Mouse (Mus musculus) layer of hippocampus, postnatal 36 days (tissue): ENCODE measurements around the gene Fam20a. TPM values are rescaled to one million over a fixed set of nuclear protein-coding genes. Genes with fewer than 3 reads are reported as not detected.

Experiments used
- DNase-seq, 2 experiments: peaks; one replicate each; pipeline ENCODE4 v3.0.0; 2022
- total RNA-seq, 2 experiments: library from RNA; stranded (reverse); gene quantifications; 2 replicates each; pipeline ENCODE4 v1.2.3; 2021

Fam20a gene
- total RNA-seq, 2 experiments from 2014 or later = 13.7 to 14.6 TPM

DNA sequence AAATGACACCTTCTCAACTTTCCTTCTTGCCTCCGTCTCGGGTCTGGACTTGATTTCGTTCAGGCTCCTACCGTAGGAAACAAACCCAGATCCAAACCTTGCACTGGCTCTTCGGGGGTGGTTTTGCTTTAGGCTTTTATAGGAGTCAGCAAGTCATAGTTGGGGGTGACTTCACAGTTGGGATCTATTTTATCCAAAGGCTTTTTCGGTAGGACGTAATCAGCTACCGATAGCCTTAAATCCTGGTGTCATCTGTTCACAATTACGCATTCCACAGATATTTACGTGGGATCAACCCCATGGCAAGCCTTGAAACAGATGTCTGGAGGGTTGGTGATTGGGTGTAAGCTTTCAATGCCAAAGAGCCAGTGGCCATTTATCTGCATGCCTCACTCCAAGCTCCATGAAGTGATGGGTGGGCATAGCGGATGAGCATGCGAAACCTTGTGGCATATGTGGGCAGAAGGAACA is 6.7 kb downstream of the Fam20a start:
- DNase-seq = no peak

DNA sequence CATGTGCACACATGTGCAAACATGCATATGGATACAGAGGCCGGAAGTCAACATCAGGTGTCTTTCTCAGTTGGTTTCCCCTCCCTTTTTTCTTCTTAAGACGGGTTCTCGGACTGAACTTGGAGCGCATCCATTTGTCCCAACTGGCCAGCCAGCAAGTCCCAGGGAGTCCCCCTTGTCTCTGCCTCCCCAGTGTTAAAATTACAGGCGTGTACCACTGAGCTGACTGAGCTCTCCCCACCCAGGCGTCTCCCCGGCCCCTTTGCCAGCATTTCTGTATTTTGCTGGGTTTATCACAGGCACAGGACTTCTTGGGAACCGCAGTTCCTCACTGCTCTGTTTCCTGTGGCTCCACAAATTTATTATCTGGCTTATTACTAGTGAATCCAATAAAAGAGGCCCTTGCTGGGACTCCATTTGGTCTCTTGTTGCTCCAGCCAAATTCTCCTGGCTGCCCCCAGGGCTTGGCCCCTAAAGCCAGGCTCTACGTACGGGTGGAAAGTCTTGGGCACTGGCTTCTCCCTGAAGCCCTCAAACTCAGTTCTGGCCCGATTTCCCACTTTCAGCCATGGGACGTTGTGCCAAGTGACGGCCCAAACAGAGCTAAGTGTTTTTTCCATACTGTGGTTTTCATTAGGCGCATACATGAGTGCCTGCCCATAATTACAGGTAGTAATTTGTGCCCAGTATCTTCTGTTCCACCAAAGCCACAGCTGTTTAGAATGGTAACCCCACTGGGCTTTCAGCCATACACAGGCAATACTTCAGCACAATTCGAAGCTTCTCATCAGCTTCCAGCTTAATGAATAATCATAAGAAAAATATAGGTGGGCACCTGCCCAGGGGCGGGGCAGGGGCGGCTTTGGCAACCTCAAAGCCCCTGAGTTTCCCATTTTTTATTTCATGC is 7.5 kb downstream of the Fam20a start:
- no peak for DNase-seq

DNA sequence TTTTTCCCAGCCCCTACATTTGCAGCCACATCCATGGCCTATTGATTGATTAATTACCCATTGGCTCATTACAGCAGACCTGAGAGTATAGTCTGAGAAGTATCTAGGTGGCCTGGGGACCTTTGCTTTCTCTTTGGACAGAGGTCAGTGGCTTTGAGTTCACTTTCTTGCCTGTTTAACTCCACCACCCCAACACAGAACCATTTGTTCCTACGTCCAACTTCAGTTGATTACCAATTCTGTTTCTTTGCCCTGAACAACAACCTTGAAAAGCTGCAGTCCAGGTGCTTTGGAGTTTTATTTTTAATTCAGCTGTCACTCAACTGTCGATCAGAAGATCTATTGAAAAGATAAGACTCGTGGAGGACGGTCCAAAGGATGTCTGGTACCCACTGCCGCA is 12.6 kb downstream of the Fam20a start:
- no peak for DNase-seq

DNA sequence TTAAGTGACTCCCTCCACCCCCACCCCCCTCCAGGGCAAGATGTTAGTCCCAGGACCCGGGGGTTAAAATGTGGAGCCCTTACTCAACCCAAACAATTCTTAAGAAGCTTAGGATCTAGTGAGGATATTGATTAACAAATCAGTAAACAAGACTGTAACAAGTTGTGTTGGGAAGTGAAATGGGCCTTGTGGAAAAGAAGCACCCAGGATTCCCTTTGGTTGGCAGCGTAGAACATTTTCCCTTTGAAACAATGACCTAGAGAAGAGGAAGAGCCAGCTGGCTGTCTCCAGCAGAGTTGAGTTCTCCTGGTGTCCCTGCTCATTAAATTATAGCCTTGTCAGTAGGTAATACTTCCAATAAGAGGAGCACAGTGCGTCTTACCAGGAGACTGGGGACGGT is 13.3 kb downstream of the Fam20a start:
- no peak for DNase-seq

DNA sequence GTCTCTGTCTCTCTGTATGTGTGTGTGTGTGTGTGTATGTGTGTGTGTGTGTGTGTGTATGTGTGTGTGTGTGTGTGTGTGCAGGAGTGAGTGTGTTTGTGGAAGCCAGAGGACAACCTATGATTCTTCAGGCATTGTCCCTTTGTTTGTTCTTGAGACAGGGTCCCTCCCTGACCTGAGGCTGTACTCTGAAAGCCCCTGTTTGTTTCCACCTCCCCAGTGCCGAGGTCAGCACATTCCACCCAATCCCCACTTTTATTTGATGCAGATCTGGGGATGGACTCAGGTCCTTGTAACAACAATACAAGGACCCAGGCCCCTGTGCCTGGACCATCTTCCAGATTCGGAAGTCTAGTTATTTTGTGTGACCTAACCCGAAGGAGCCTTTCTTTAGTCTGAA is 14.6 kb downstream of the Fam20a start:
- no peak for DNase-seq

DNA sequence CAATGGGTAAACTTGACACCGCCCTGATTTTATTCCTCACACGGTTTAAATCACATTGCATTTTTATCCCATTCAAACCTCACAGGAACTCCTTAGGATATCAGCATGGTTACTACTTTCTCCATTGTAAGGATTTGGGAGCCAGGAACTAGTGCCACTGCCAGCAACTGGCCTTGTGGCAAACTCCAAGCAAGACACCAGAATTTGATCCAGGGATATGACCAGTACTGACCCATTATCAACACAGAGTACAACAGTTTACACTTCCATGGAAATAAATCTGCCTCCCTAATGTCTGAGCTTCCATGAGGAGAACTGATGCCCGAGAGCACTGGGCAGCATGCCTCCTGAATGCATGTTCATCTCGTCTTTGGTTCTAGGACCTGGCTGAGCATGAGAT is 15.5 kb downstream of the Fam20a start:
- no peak for DNase-seq

DNA sequence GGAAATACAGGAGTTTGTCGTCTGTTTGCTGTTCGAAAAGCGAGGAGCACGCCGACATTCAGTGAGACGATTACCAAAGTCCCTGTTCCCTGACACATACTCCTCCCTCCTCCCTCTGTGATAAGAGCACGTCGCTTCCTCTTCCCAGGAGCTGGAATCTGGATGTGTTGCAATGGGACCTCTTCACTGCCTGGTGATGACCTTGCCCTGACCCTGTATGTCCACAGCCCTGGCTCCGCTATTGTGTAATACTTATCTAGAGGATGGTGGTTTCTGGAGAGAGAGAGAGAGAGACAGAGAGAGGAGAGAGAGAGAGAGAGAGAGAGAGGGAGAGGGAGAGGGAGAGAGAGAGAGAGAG is 16.0 kb downstream of the Fam20a start:
- DNase-seq = no peak

DNA sequence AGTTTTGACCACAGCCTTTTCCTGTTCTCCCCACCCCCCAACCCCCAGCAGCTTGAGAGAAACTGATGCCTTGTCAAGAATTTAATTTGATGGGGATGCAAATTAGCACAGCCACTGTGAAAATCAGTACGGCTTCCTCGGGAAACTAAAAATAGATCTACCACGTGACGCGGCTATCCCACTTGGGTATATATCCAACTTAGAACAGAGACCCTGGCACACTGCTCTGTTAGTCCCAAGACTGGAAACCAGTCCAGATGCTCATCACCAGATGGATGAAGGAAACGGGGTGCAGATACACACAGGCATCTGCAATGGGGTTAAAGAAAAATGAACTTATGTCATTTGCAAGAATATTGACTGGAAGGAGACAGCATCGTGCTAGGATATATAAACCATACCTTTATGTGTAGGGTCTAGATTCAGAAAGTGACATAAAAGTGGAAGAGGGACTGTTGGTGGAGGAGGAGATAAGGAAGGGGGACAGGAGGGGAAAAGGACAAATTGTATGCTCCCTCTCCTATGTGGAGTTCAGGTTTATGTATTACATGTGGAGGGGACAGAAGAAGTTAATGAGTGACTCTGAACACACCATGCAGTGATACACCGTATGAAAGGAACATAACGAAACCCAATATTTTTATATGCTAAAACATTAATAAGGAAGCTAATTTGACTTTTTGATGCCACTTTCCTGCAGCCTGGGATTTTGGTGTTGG is 16.6 kb downstream of the Fam20a start:
- no peak for DNase-seq

DNA sequence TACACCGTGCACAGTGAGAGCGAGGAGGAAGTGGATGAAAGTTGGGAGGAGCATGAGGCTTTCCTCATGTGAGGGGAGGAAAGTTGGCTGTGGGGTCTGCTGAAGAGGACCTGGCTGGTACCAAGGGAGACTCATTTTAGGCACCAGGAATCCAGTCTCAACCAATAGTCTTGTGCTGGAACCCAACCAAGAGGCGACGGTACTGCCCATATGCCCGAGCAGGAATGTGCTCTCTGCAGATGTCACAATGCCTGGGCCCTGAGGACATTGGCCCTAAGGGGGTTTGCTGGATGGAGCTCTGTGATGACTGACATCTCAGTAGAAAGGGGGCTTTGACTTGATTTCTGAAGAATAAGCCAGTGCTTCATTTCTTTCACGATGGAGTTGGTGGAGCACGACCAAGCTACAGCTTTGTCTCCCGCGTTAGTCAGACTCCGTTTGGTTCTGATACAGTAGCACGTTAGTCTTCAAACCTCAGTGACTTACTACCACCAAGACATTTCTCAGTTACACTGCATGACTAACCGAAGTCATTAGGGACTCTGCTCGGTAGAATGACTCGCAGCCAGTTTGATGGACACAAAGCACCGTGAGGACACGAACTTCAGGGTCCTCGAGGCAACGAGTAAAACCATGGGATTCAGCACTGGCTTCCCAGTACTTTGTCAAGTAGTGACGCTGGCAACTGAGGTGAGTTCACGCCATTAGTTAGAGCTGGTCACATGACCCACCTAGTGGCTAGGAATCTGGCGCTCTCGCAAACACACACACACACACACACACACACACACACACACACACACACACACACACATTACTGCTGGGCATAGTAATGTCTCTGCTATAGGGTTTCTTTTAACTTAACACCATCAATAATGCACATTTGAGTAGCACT is 17.5 kb downstream of the Fam20a start:
- no peak for DNase-seq

DNA sequence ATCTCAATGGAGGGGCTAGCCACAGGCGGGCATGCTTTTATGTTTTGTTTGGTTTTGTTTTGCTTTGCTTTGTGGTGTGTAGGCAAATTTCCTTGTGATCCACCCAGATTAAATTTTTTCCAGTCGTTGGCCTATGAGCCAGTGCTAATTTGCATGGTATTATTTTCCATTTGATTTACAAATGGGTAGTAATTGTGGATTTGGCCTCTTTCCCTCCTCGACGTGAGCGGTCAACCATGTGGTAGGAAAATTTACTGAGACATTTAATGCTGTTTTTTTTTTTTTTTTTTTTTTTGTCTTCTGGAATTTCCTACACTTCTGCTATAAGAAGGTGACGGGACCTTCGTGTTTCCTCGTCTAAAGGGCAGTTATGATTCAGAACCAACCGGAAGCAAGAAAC is 18.2 kb downstream of the Fam20a start:
- no peak for DNase-seq

DNA sequence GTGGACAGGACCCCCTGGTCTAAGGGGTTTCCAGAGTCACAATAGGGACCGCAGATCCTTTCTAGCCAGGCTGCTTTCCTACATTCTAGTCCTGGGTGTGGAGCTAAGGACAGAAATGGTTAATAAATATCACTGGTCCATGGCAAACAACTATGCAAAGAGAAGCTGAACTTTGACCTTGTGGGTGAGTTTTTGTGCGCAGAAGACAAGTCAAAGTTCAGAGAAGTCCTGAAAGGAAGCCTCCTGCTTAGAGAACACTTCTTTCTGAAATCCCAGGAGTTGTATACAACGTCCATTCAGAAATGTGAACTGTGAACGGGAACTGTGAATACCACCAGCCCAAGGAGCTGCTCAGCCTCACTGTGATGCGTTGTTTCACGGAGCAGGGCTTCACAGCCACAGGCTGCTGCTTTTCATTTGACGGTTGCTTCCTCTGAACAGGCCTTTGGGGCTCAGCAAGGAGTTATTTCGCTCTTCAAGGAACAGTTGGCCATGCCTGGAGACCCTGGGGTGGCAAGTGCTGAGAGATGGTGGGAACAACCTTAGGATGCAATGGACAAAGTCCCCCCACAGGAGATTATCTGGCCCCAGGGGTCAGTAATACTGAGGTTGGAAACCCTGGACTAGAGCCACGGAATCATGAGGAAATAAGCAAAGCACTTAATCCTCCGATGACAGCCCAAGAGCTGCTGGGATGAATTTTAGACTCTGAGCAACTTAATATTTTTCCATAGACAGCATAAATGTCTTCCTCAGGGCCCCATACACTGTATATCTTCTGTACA is 19.9 kb downstream of the Fam20a start:
- no peak for DNase-seq

DNA sequence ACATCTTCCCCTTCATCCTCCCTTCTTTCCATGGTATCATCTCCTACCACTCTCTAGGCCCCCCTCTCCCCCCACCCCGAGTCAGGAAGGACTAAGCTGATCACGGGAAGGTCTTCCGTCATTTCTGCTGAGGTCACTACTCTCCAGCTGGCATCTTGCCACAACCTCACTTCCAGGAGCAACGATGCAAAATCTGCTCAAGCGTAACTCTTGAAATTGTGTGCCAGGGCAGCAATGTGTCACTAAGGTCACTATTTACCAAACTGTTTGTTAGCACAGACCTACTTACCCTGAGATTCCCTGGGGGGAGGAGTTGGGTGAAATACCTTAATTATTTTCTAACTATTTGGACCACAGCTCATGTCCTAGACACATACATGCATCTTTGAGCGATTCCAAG is 21.3 kb downstream of the Fam20a start:
- DNase-seq = no peak

DNA sequence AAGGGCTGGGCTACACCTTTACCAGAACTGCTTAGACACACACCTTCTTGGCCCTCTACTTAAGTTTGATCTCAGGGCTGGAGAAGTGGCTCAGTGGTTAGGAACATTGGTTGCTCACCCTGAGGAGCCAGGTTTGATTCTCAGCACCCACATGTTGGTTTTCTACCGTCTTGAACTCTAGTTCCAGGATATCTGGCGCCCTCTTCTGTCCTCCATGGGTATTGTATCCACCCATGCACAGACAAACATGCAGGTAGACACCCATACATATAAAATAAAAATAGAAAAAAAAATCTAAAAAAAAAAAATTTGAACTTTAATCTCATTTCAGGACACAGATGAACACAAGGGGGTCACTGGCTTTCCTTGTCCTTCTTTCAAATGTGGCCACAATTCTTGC is 22.3 kb downstream of the Fam20a start:
- DNase-seq = no peak

DNA sequence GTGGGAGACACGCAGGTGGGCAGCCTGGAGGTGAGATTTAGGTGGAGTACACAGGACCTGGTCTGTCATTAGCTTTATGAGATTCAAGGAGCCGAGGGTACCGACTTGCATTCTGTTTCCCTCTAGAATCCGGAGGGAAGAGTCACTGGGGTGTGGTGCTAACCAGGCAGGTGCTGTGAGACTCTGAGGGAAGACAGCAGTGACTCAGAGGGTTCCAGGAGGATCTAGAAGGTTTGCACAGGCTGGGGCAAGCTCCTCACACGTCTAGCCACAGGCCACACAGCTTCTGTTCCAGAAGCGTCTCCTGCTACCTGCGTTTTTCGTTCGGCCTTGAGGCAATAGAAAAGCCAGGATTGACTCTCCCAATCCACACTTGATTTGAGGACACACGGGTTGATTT is 23.3 kb downstream of the Fam20a start:
- DNase-seq = no peak

DNA sequence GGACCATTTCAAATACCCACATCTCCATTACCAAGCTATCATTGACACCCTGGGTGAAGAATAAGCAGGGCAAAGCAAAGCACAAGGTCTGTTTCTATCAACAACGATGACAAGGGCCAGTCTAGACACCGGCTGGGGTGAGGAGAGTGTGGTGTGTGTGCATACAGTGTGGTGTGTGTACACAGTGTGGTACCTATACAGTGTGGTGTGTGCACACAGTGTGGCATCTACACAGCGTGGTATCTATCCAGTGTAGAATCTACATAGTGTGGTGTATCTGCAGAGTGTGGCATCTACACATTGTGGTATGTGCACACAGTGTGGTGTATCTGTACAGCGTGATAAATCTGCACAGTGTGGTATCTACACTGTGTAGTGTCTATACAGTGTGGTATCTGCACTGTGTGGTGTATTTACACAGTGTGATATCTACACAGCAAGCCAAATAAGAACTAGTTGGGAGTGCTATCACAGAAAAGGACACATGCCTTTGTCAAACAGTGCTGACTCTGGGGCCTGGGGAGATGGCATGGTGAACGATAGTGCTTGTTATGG is 24.9 kb downstream of the Fam20a start:
- no peak for DNase-seq

DNA sequence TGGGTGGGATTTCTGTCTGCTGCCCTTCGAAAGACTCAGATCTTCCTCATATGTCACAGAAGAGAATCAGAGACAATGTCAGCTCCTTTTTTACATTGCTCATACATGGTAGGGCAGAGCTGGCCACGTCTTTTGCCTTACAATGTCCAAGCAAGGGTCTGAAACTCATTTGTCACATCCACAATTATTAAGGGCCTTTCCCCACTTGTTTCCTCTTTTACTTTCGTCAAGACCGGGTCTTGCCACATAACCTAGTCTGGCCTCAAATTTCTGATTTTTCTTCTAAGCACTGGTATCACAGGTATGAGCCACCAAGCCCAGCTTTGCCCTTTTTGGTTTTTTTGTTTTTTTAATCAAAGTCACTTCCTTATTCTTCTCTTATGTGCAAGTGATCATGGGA is 25.6 kb downstream of the Fam20a start:
- DNase-seq = no peak

DNA sequence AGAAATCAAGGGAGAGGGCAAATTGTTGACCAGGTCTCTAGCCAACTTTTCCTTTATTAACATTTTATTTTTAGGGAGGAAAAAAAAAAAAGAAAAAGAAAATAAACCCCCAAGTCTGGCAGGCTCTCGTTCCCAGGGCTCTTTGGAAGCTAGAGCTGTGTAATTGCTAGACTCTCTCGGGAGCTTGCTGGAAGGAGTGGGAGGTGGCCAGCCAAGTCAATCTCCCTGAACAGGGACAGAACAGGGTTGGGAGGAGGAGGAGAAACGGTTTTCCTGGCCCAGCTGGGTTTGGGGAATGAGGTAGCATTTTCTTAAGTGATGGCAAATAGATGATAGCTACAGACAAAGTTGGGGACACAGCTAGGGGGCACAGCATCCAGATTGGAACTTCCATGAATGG is 29.3 kb downstream of the Fam20a start:
- no peak for DNase-seq

DNA sequence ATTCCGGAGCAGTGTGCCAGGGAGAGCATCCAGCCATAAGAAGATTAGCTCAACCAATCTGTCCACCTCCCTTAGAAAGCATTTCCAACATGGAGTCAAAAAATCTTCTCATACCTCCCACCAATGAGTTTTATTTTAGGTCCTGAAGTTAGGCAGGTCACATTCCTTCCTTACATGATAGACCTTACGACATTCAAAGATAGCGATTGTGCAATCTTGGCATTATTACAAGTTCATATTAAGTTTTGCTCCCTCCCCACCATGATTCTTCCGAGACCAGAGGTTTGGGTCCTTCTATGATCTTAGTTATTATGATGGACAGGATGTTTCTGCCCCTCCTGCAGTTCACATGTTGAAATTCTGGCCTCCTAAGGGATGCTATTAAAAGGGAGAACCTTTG is 32.5 kb downstream of the Fam20a start:
- no peak for DNase-seq

DNA sequence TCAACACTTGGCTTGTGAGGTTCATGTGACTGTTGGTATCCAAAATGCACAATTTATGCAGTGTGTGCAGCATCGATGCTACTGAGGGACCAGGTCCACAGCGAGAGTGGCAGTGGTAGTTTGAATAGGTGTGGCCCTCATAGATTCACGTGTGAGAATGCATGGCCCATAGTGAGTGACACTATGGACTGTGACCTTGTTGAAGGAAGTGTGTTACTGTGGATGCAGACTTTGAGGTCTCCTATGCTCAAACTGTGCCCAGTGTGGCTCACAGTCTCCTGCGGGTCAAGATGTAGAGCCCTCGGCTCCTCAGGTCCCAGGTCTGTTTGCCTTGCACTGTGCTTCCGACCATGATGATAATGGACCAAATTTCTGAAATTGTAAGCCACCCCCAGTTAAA is 39.9 kb downstream of the Fam20a start:
- DNase-seq = no peak

DNA sequence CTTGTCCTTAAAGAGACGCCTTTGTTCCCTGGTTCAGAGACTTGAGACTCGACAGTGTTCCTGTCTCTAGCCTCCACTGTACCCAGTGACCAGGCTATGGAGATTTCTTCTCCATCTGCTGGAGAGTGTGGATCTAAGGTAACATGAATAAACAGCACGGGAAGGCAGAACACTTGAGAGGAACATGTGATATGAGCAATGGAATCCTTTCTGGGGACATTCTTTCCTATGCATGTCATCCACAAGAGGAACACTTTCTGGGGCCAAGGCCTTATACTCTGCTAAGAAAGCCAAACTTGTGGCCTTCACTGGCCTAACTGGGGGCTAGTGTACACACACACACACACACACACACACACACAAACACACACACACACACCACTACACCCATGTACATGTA is 40.5 kb downstream of the Fam20a start:
- no peak for DNase-seq

DNA sequence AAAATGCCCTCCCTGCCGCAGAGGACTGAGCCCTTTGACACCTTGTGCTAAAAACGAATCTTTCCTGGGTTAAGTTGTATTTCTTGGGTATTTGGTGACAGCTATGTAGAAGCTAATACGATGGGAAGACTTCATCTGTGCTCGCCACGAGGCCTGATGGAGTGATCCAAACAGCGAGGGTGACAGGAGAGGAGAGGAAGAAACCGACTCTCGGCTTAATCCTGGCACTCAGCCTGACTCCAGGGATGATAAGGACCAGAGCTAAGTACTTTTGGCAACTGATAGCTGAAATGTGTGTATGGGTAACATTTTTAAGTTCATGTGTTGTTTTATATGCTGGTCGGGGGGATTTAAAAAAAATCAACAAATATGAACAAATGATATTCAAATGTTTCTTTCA is 41.1 kb downstream of the Fam20a start:
- no peak for DNase-seq

DNA sequence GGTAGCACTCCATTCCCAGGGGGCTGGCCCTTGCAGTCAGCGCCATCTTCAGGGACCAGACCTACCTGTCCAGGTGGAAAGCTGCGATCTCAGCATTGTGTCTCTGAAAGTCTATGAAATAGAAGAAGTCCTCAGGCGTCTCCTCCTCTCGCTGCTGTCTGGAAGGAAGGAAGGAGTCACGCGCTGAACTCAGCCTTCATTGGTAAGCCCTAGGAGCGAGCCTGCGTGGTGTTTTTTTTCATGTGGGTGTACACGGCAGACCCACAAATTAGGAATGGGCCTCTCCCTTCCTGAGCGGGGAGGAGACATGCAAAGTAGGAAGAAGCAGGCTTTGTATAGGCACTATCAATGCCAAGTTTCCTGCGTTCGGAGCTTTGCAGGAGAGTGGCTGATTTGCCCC is 43.8 kb downstream of the Fam20a start:
- DNase-seq = no peak
